Comparison of ENCODE assay signal across 12 mouse cellular contexts in genomic region chr3:61004611-61005010, GRCm38 (mm10). TPM values are rescaled to one million over a fixed set of nuclear protein-coding genes. Genes with fewer than 3 reads are reported as not detected.
DNase-seq lines count a peak whose midpoint lies in the region; ATAC-seq lines count a peak whose summit lies in the region.
"Had no signal": no experiment of that assay in that cellular context is flagged by ENCODE, and none has a peak within 500 bp of the region (broad histone marks: within the 10 kb centered on the region; RNA-seq: fewer than 3 reads in every experiment).

No protein-coding gene starts in this region.

- no peak overlapping the region for H3K4me2 ChIP-seq in forebrain, embryonic 13.5 days
- H3K4me2 ChIP-seq in hindbrain, embryonic 15.5 days: peak overlapping the region; percentile 97; the same call in 1 of the 2 replicates
- no peak overlapping the region for H3K4me2 ChIP-seq in hindbrain, embryonic 12.5 days (replicated peaks)
- H3K4me2 ChIP-seq in liver, embryonic 12.5 days: peak overlapping the region; percentile 96; the same call in 1 of the 2 replicates

- ATAC-seq in forebrain, embryonic 13.5 days: no peak
- ATAC-seq in hindbrain, embryonic 15.5 days (ENCODE audit: low FRiP score, low read depth): no peak
- ATAC-seq in hindbrain, embryonic 12.5 days (ENCODE audit: low FRiP score): no peak
- ATAC-seq in liver, embryonic 12.5 days: no peak
- ATAC-seq: forebrain, embryonic 16.5 days had no signal

- WGBS in forebrain, embryonic 10.5 days: 84% methylated on average over 1 of the region's 1 CpGs
- WGBS in forebrain, embryonic 13.5 days: 83% methylated on average over 1 of the region's 1 CpGs
- 92% methylated on average over 1 of the region's 1 CpGs for WGBS in hindbrain, embryonic 15.5 days
- 92% methylated on average over 1 of the region's 1 CpGs for WGBS in hindbrain, embryonic 12.5 days
- WGBS in liver, embryonic 12.5 days (ENCODE audit: insufficient replicate concordance): 57% methylated on average over 1 of the region's 1 CpGs

- no peak overlapping the region for H3K27ac ChIP-seq in forebrain, embryonic 10.5 days
- H3K27ac ChIP-seq in forebrain, embryonic 13.5 days: no peak overlapping the region
- no peak overlapping the region for H3K27ac ChIP-seq in hindbrain, embryonic 15.5 days (replicated peaks)
- H3K27ac ChIP-seq in hindbrain, embryonic 12.5 days: no peak overlapping the region
- H3K27ac ChIP-seq in liver, embryonic 12.5 days: no peak overlapping the region
- H3K27ac ChIP-seq: kidney, embryonic 15.5 days had no signal

- no peaks in the 10 kb centered on the region for H3K36me3 ChIP-seq in forebrain, embryonic 10.5 days (replicated peaks)
- no peaks in the 10 kb centered on the region for H3K36me3 ChIP-seq in forebrain, embryonic 13.5 days (ENCODE audit: poor library complexity, severe bottlenecking)
- H3K36me3 ChIP-seq in hindbrain, embryonic 15.5 days: no peaks in the 10 kb centered on the region
- H3K36me3 ChIP-seq in hindbrain, embryonic 12.5 days: no peaks in the 10 kb centered on the region
- no peaks in the 10 kb centered on the region for H3K36me3 ChIP-seq in liver, embryonic 12.5 days
- H3K36me3 ChIP-seq: kidney, embryonic 15.5 days had no signal

- DNase-seq in forebrain, embryonic 10.5 days (ENCODE audit: extremely low spot score, low spot score): no peak
- DNase-seq in Muller cell, postnatal 12 days (ENCODE audit: inconsistent ontology term): peak; percentile 7
- DNase-seq in layer of hippocampus, postnatal 14 days (ENCODE audit: low spot score in 2 of 2): no peak
- DNase-seq in thymus, postnatal 0 days (ENCODE audit: low spot score): no peak
- DNase-seq: cerebellum, adult 9-10 months; thymus, adult 18-20 months had no signal

- H3K9ac ChIP-seq in forebrain, embryonic 13.5 days: no peak overlapping the region
- H3K9ac ChIP-seq in hindbrain, embryonic 15.5 days: no peak overlapping the region
- no peak overlapping the region for H3K9ac ChIP-seq in hindbrain, embryonic 12.5 days
- H3K9ac ChIP-seq in liver, embryonic 12.5 days: no peak overlapping the region
- H3K9ac ChIP-seq: kidney, embryonic 15.5 days had no signal

- H3K4me3 ChIP-seq in forebrain, embryonic 10.5 days: peak overlapping the region; percentile 77; the same call in 1 of the 2 replicates
- no peak overlapping the region for H3K4me3 ChIP-seq in forebrain, embryonic 13.5 days
- H3K4me3 ChIP-seq in hindbrain, embryonic 15.5 days: no peak overlapping the region
- no peak overlapping the region for H3K4me3 ChIP-seq in hindbrain, embryonic 12.5 days
- peak overlapping the region; percentile 75; the same call in 1 of the 2 replicates for H3K4me3 ChIP-seq in liver, embryonic 12.5 days
- H3K4me3 ChIP-seq: kidney, embryonic 15.5 days had no signal

- peaks cover 48% of the 10 kb centered on the region for H3K27me3 ChIP-seq in forebrain, embryonic 10.5 days (ENCODE audit: poor library complexity, severe bottlenecking)
- peaks cover 18% of the 10 kb centered on the region for H3K27me3 ChIP-seq in forebrain, embryonic 13.5 days
- H3K27me3 ChIP-seq in hindbrain, embryonic 15.5 days: no peaks in the 10 kb centered on the region
- peaks cover 24% of the 10 kb centered on the region for H3K27me3 ChIP-seq in hindbrain, embryonic 12.5 days
- H3K27me3 ChIP-seq in liver, embryonic 12.5 days (replicated peaks): peaks cover 21% of the 10 kb centered on the region

- peaks cover 20% of the 10 kb centered on the region for H3K4me1 ChIP-seq in forebrain, embryonic 10.5 days
- H3K4me1 ChIP-seq in forebrain, embryonic 13.5 days: peaks cover 11% of the 10 kb centered on the region
- peaks cover 5% of the 10 kb centered on the region; the same call in 1 of the 2 replicates for H3K4me1 ChIP-seq in hindbrain, embryonic 15.5 days (replicated peaks)
- H3K4me1 ChIP-seq in hindbrain, embryonic 12.5 days: peaks cover 10% of the 10 kb centered on the region
- H3K4me1 ChIP-seq in liver, embryonic 12.5 days: peaks cover 35% of the 10 kb centered on the region

- H3K9me3 ChIP-seq in forebrain, embryonic 10.5 days: no peaks in the 10 kb centered on the region
- H3K9me3 ChIP-seq in forebrain, embryonic 13.5 days (replicated peaks): no peaks in the 10 kb centered on the region
- no peaks in the 10 kb centered on the region for H3K9me3 ChIP-seq in hindbrain, embryonic 15.5 days
- H3K9me3 ChIP-seq in hindbrain, embryonic 12.5 days (replicated peaks): no peaks in the 10 kb centered on the region
- H3K9me3 ChIP-seq in liver, embryonic 12.5 days (replicated peaks): no peaks in the 10 kb centered on the region
- H3K9me3 ChIP-seq: kidney, embryonic 15.5 days had no signal

RNA-seq across cellular contexts. Expression of gene P2ry1, which starts 2.0 kb away (rescaled TPM):
- polyA plus RNA-seq in forebrain, embryonic 10.5 days (2016; fragmentation: Nextera tagmentation; extraction: Ambion mirVana): 4.0 and 5.1 TPM in 2 replicates
- 2.3 and 2.4 TPM in 2 replicates for polyA plus RNA-seq in forebrain, embryonic 13.5 days (2015; fragmentation: Nextera tagmentation; extraction: Ambion mirVana)
- polyA plus RNA-seq in hindbrain, embryonic 15.5 days (2015; fragmentation: Nextera tagmentation; extraction: Ambion mirVana): 5.7 and 6.8 TPM in 2 replicates
- polyA plus RNA-seq in hindbrain, embryonic 12.5 days (2016; fragmentation: Nextera tagmentation; extraction: Ambion mirVana): 5.4 and 5.8 TPM in 2 replicates
- 11.4 and 13.3 TPM in 2 replicates for polyA plus RNA-seq in liver, embryonic 12.5 days (2016; fragmentation: Nextera tagmentation; extraction: Ambion mirVana)
- 1 to 10 TPM; 3.9 to 5.0 TPM for total RNA-seq in layer of hippocampus, postnatal 14 days (2021)
- 0.51 and 0.61 TPM in 2 replicates for polyA plus RNA-seq in thymus, postnatal 0 days (2015; fragmentation: Nextera tagmentation; extraction: Ambion mirVana)

Comparison
In these comparisons a context has a peak if more than half of its experiments do, and no peak if none do; other contexts are left out.
1. H3K4me3 ChIP-seq: peak in forebrain, embryonic 10.5 days (single experiment) and liver, embryonic 12.5 days (single experiment); none in forebrain, embryonic 13.5 days (single experiment), hindbrain, embryonic 15.5 days (single experiment) and hindbrain, embryonic 12.5 days (single experiment).
2. H3K4me2 ChIP-seq: peak in hindbrain, embryonic 15.5 days (single experiment) and liver, embryonic 12.5 days (single experiment); none in forebrain, embryonic 13.5 days (single experiment) and hindbrain, embryonic 12.5 days (single experiment).